Mouse (Mus musculus): ENCODE data around the gene Polr2h.

DNA sequence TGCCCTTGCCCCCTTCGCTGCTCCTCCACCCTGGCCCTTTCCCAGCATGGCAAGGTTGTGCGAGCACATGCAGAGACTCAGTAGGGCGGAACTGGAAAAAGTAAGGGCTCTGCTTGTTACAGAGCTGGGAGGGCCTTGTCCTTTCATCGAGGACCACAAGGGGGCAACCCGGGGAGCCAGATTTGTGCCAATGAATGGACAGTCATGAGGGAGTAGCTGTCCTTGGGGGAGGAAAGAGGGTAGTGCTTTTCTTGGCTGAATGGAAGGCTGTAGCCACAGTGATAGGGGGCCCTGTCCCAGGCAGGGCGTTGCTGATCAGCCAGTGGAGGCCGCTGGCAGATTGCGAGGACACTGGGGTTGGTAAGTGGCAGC lies 15.0 kb upstream of the Polr2h start:
- no peak for TF ChIP-seq GATA1 (IDR thresholded peaks at IDR 0.05; ENCODE audit: borderline replicate concordance, low read length)
- TF ChIP-seq FLI1 (IDR thresholded peaks at IDR 0.05; ENCODE audit: low read length) = no peak

All from megakaryocyte, embryonic 14.5 days (primary cell).